Mouse (Mus musculus): ENCODE measurements around the gene Tab1. TPM values are rescaled to one million over a fixed set of nuclear protein-coding genes. Genes with fewer than 3 reads are reported as not detected.

Tab1 gene
- total RNA-seq, 2 experiments from 2014 or later, result 23.9 to 24.0 TPM

DNA sequence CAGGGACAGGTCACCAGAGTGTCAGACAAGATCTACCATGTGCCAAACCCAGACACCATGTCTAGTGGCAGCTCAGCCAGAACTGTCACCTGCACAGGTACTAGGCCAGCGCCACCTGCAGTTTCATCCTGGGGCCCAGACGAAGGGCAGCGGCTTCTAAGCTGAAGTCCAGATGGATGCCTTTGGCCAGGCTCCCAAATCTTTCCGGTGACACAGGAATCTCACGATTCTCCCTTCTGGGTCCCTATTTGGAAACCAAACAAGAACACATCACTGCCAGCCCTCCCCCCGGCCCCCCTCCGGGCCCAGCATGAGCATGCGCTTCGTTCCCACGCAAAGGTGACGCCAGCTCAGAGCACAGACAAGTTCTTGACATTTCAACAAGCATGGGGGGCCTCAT is 30.3 kb downstream of the Tab1 start:
- peak; percentile 47 to 66 for DNase-seq

DNA sequence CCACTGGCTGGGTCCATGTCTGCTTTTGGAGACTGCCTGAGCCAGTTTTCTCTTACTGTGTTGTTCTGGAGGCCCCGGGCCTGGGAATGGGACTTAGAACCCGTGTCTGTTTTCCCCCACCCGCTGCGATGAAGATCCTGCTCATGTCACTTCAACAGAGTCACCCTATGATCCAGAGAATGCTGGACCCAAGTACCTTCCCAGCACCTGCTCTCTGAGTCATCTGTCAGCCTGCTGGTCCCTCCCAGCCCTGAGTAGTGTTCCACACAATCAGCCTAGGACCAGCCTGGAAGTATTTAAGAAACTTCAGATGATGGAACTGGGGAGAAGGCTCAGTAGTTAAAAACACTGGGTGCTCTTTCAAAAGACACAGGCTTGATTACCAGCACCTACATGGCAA is 30.8 kb downstream of the Tab1 start:
- no peak for DNase-seq

DNA sequence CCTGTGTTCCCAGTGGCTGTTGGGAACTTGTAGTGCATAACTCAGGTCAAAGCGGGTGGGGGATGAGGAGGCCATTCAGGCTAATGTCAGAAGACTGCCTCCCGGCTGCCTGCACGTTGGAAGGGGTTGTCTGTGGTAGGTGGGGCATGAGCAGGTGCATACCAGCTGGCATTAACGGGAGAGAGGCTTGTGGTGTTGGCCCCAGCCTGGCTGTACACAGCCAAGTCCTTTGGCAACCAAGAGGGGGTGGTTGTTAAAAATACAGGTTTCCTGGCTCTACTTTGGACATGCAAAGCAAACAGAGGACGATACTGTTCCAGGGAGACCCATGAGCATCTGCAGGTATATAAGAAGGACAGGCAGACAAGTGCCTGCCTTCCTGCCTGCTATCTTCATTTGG is 32.5 kb downstream of the Tab1 start:
- DNase-seq, result no peak

DNA sequence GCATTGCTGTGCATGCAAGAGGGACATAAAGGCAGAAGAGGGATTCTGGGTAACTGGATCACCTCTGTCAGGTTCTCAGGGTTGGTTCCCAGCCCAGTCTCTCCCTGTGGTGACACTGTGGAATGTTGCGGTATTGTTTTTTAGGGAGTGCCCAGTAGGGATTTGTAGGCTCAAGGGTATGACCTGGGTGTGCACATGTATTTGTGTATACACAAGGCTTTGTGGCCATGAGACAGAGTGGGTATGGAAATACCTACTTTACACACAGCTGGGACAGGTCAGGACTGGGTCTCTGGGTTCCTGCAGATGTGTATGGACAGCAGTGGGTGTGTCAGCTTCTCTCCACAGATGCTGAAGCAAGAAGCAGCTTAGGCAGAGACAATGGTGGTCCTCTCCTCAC is 36.6 kb downstream of the Tab1 start:
- no peak for DNase-seq

DNA sequence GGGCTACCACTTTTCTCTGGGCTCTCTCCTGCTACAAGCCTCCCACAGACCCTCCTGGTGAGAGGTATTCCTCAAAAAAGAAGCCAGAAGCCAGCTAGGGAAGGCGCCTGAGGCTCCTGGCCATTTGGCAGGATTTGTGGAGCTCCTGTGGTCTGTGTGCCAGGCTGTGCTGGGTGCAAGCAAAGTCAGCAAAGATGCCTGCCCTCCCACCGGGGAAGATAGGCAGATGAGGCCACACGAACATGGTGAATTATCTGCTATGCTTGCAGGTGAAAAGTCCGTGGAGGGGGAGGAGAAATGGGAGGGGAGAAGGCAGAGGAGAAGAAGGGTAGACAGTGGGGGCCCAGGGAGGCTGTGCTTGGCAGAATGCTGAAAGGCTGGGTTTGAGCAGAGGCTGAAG is 37.4 kb downstream of the Tab1 start:
- DNase-seq, result no peak

DNA sequence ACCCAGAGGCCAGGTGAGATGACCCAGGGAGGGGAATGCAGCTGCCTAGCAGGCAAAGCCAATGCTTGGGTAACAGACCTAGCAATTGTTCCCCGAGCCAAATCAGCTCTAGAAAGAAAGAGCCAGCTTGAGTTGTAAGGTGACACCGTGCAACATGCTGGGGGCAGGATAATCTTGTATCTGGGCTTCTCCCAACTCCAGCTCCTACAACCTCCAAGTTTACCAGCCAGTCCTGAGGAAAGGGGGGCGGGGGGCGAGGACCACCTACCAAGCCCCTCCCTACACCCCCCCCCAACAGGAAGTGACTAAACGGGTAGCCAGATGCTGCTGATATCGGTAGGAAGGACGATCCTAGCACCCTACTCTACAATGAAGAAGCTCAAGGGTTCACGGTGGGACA is 38.4 kb downstream of the Tab1 start:
- DNase-seq, result no peak

DNA sequence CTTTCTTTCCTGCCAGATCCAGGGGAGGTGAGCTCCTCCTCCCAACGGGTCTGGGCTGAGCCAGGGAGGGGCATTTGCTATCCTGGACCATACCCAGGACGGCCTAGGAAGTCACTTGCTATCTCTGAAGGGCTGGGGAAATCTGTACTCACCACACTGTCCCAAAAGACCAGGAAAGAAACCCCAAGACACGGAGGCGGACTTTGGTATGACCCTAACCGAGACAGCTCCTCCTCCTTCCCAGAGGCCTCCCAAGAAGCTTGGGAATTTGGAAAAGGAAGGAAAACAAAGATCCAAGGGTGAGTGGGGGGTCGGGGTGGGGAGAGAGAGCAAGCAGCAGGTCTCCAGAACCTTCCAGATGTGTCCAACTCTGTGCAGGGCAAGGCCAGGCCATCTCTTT is 38.9 kb downstream of the Tab1 start:
- no peak for DNase-seq

DNA sequence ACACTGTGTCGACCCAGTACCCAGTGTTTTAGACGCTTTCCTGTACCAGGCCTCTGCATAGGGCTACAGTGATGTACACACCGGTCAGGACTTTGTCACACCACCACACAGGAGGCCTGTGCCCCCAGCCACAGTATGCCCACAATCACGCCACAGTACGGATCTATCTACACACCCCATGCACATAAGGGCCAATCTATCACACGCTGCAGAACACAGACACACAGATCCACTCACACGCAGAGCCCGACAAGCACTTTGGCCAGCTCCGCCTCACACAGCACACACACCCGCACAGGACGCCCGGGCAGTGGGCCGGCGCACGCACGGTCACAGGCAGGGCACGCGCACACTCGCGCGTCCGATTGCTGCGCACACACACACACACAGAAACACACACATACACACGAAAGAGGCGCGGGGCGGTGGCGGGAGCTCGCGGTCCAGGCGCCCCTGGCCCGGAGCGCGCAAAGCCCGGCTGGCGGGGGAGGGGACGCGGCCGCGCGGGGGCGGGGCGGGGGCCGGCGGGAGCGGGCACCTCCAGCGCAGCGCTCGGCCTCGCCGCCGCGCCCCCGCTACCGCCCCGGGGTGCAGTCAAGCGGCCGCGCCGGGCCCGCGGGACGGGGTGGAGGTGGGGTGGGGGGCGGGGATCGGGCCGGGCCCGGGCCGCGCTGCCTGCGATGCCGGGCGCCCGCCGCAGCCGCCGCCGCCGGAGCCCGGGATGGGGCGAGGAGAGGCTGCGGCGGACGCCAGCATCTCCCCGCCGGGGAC is 40.3 kb downstream of the Tab1 start, which contains the start of gene Mgat3:
Gene Mgat3 (plus strand): TSS at position 721 of the 771 bp plus-strand sequence.
- DNase-seq, result peak; percentile 42 to 50

DNA sequence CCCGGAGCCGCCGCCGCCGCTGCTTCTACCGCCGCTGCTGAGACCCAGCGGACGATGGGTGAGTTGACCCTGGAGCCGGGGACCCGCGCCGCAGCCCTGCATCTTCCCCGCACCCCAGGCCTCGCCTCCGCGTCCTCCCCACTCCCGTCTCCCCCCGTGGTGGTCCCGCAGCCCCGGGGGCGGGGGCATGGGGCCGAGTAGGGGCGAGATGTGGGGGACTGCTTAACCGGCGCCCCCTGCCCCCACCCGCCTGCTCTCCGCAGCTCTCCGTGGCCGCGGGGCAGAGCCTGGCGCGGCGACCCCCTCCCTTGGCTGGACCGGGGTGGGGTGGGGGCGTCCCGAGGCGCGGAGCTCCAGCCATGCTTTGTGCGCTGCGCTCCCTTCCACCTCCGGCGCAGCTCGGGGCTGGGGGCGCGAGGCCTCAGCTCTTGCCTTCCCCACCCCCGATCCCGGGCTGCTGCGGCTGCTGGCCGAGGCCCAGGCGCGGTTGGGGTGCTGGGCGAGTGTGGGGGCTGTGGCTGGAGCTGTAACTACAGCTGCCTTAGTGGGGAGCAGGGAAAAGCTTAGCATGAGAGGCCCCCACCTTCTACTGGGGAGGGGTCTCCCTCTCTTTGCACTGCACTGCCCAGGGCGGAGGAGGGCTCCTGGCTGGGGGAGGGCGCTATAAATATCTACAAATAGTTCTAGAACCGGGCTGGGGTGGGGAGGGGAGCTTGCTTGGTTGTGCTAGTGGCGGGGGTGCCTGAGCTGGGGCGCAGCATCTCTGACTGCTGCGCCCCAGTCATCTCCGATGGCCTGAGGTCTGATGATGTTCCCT is 41.1 kb downstream of the Tab1 start:
- DNase-seq, result peak; percentile 65 to 71

DNA sequence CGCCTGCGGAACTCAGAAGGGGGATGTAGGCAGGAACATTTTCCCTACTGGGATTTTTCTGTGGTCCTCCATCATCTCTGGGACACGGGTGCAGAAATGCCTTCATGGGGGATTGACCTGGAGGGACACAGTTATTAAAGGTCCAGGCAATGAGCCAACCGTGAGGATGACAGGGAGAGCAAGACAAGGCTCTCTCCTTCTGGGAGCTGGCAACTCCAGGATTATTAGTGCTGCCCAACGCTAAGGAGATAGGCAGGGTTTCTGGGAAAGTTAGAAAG is 41.6 kb downstream of the Tab1 start:
- no peak for DNase-seq

DNA sequence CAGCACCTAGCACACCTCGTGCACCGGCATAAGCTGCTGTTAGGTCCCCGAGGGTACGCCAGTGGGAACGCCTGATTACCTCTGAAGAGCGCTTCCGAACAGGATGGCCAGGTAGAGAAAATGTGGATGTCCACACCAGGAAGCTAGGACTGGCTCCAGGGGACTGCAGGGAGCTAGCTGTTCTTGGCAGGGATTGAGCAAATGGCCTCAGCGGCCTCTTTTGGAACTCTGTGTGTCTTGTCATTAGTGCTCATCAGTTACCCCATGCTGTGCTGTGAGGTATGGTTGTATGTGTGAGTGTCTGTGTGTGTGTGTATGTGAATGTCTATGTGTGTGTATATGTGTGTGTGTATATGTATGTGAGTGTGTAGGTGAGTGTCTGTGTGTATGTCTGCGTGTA is 42.4 kb downstream of the Tab1 start:
- no peak for DNase-seq

DNA sequence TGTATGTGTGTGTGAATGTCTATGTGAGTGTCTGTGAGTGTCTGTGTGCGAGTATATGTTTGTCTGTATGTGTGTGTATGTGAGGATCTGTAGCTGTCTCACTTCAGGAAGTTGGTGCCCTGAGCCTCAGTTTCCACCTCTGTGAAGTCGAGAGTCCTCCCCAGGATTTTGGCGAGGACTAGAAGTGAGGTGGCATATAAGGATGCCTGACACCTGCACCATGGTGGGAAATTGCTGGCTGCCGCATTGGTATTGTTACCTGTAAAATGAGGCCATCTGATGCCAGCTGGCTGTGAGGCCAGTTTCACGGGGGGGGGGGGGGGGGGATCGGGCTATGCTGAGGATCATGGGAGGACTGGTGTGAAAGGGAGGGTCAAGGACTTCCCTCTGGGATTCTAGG is 42.8 kb downstream of the Tab1 start:
- no peak for DNase-seq

DNA sequence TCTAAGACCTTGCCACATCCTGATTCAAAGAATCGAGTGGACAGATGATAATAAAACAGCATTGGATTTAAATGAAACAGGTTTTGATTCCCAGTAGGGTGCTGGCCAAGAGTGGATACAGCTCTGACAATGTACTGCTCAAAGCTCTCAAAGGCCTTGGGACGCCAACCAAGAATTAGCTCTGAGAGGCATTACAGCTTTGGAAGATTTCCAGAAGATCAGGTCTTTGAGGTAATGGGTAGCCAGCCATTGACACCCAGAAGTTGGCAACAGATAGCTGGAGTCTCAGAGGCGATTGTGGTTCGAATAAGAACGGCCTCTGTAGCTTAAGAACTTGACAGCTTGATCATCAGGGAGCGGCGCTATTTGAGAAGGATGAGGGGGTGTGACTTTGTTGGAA is 48.6 kb downstream of the Tab1 start:
- no peak for DNase-seq

DNA sequence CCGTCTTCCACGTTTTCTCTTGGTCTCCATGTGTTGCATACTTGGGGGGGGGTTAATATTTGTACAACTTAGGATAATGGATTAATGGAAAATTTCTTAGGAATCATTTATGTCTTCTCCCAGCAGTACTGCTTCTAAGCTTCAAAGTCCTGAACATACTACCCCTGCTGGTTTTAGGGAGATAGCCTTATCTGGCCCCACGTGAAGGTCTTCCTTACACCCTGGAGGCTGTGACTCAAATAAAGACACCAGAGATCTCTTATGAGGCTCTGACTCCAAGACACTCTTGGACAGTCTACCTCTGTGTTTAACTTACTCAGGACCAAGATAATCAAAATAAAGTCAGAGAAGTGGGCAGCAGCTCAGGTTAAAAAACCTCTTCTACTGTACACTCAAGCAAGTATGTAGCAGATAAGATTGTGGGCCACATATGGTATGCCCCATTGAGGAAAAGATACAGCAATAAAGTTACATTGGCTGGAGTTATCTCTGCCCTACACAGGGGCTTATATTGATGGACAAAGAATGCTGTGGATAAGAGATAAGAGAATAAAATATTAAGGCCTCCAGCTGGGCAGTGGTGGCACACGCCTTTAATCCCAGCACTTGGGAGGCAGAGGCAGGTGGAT is 49.3 kb downstream of the Tab1 start:
- no peak for DNase-seq

DNA sequence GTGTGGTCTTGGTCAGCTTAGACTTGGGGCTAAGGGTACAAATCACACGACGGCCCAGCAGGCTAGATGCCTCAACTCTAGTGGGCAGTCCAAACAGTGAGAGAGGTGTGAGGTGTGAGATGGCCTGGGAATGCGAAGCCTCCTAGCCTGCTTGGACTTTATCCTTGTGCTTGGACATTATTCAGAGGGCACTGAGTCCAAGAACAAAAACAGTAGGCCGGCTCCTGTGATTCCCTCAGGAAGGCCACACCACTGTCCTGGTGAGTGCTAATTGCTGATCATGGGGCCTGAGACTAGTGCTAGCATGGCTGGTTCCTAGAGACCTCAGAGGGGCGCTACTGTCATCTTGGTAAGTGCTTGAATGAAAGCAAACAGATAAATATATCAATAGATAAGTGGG is 56.0 kb downstream of the Tab1 start:
- no peak for DNase-seq

DNA sequence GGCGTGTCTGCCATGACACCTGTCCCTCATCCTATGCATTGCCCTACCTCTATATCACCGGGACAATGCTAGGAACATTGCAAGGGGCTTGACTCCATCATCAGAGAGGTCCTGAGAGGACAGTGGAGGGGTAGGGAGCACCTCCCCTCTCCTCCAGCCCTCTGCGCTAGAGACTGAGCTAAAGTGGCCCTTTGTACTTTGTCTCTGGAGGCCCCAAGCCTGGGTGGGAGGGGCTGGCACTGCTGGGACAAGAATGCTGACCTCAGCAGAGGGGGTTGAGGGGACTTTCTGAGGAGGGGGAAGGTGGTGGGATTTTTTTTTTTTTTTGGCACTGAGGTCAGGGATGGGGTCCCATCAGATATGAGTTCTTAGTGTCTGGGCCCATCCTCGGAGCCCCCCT is 57.1 kb downstream of the Tab1 start:
- DNase-seq, result no peak

DNA sequence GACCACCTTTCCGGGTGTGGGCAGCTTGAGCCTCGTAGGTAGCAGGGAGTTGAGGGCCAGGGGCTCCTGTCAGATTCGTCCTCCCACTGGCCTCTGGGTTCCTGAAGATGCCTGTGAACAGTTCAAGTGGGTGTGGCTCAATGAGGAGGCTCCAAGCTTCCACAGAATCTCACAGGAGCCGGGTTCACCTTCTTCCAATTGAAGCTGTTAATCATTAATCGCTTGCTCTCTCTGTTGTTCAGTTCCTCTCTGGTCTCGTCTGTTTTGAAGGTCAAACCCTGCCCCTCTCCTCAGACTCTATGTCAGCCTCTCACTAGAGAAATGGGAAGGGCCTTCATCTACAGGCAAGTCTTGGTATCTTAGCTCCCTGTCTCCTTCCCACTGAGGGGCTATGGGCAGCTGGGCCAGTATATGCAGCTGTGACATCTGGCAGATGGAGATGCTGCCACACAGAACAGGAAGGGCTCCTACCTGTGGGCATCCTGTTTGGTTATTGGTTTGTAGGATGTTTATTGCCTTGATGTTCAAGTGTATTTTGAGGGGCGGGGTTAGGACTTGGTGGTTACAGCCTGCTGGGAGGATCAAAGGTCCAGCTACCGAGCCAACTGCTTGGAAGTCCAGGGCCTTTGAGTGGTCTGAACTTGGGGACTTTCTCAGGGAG is 58.8 kb downstream of the Tab1 start:
- DNase-seq, result no peak

DNA sequence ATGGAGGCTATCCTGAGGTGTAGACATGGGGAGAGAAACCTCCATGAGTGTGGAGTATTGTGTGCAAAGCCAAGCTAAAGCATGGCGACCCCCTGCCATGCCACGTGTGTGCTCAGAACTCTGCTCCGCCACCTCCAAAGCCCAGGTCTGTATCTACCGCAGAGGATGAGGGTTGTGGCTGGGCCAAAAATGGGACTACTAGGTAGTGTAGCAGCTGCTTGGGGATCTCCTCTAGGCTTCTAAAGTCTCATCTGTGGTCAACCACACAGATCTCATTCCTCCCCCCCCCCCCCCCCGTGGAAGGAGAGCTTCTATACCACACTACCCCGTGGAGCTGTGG is 59.3 kb downstream of the Tab1 start:
- DNase-seq, result no peak

DNA sequence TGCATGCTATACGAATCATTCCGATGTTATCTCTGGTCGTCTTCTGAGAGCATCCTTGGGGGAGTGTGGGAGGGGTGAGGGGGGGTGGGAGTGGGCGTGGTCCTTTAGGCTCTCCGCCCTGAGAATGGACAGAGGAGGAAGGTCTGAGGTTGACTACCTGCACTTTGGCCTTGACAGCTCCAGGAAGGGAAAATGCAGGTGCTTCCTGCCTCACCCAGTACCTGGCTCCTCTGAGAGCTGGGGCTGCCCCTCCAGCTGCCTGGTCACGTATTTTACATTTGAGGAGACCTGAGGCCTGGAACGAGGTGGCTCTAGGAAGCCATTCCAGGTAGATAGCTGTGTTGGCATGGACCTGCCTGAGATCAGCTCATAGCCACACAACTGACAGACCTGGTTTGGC is 59.9 kb downstream of the Tab1 start:
- DNase-seq, result no peak

DNA sequence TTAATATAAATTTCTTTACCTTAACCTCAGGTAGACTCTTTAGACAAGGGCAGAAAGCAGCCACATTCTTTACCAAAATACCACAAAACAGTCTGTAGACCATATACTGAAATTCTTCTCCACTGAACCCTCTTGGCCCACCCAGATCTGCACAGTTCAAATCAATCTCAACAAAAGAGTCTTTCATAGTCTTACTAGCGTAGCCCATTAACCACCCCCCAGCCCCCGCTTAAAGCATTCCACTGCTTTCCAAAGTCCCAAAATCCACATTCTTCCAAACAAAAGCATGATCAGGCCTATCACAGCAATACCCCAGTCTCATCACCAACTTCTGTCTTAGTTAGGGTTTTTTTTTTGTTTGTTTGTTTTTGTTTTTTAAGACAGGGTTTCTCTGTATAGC is 66.6 kb downstream of the Tab1 start:
- DNase-seq, result no peak

DNA sequence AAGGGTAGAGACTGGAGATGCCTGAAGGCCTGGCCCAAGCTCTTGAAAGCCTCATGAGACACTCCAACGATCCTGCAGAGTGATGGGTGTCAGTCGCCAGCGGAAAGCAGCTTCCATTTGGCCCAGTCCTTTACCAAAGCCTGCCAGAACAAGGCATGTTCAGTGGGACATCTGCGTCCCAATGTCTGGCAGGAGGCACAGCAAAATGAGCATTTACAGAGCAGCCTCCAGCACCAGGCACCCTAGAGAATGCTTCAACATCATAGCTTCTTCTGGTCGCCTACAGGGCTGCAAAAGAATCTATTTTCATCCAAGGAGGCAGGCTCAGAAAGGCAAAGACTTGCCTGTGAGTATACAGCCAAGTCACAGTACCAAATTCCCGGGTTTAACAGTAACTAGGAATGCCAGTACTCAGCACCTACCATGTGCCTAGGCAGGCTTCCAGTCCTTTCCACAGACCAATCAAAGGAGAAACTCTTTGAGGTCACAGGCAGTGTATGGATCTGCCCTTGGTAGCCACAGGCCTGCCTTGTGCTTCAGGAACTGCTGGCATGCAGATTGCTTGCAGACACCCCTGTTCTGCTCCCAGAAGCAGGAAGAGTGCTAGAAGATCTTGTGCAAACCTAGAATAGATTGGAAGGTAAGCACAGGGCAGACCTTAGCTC is 69.3 kb downstream of the Tab1 start:
- peak; percentile 60 to 75 for DNase-seq

DNA sequence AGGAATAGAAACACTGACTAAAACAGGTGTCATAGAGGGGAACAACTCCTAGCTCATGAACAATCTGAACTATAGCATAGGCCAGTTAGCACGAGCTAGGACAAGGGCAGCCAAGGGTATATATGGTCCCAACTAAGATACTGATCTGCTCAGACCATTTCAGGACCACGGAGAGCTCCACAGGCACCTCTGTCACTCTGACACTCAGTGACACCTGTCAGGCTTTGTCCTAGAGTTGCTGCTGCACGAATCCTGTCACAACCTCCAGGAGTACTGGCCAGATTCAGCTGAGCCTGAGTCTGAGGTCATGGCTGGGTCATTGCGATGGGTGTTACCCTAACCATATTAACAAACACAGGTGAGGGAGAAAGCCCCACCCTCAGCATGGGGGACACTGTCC is 70.5 kb downstream of the Tab1 start:
- no peak for DNase-seq

DNA sequence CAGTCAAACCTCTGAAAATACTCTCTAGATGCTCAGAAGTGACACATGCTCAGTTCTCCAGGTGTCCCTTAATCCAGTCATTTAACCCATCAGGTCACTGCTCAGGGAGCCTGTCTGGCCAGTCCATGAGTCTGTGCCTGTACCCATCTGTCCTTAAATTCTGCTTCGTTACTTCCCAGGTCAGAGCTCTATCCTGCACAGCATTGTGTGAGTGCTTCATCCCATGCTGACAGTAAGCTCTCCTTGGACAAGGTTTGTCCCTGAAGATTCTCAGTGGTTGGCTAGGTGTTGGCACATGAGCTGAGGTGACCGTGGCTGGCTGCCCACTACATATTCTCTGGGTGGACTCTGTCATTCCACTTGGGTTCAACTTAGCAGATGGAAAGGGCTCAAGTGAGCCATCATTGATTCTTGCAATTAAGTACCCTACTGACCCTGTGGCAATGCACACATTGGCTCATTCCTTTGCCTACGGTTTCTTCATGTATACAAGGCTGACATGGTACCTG is 73.2 kb downstream of the Tab1 start:
- DNase-seq, result no peak
